Mouse (Mus musculus): ENCODE data around the gene Tbl1xr1.

The Tbl1xr1 gene

GRCm38 (mm10) chr3:22142846-22143641 is 66.6 kb downstream of the Tbl1xr1 start:
- DNase-seq (ENCODE audit: low spot score in 2 of 2): no peak

DNA sequence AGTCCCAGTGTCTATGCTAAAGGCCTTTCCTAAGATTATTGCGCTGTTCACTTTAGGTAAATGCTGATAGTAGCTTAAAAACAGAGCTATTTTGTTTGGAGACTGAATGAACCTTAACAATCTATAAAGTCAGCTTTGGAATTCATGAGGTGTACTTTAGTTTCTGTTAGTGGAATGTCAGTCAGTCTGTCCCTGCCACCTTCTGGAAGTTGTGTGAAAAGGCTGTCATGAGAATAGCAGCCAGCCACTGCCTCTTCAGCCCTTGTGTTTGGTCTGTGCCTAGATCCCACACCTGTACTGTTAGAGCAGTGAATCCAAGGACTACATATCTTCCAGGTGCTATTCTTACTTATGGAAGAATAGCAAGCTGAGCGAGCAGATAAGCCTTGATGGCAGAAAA is 67.8 kb downstream of the Tbl1xr1 start:
- DNase-seq (ENCODE audit: low spot score in 2 of 2): no peak

- no peak for DNase-seq (ENCODE audit: low spot score in 2 of 2)
Measured at GRCm38 (mm10) chr3:22147433-22147927, 71.0 kb downstream of the Tbl1xr1 start.

DNA sequence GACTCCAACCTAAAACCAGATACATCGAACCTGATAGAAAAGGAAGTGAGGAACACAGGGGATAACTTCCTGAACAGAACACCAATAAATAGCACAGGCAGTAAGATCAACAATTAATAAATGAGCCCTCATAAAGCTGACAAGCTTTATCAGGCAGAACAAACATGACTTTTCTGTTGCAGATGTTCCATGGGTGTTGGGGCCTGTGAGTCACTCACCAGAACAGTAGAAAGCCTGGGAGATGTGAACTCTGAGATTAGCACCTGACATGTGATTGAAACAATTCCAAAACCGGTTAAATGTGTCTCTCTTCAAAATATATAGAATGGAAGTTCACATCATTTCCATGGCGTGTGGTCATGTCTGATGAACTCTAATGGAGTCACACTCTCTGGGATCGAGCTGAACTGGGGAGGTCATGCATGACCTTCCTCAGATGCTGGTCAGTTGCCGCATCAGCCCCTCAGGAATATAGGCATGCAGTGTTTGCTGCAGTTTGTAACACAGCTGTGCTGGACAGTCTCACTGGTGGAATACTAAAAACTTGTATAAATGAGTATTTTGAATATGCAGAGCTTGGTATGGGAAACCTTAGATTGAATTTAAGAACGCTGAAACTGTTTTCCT is 72.0 kb downstream of the Tbl1xr1 start:
- DNase-seq (ENCODE audit: low spot score in 2 of 2): no peak

DNA sequence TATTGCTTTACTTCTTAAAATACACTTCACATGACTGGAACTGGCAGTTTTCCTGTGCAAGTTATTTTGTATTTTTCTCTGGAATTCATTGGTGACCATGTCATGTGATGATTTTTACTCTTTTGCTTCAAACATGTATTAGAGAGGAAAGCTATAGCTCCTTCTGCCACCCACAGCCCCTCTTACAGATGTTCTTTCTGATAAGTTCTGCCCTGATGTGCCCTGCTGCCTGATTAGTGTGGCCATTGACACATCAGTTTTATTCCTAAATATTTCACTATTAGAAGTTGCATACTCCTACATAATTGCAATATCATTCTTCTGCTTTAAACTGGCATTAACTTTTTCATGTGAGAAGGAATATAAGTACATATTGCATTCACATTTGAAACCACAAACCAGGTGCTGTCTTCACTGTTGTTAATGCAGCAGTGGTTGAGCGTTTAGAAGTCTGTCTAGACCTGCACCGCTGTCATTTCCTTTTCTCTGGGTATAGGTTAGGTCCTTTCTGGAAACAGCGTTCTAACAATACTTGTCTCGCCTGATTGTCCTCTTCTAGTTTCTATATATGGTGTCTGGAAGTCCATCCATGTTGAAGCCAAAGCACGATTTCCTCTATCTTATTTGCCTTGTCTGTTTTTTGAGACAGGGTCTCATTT is 74.5 kb downstream of the Tbl1xr1 start:
- no peak for DNase-seq (ENCODE audit: low spot score in 2 of 2)

GRCm38 (mm10) chr3:22152773-22153172 is 76.3 kb downstream of the Tbl1xr1 start:
- DNase-seq (ENCODE audit: low spot score in 2 of 2): no peak

GRCm38 (mm10) chr3:22154522-22154921 is 78.1 kb downstream of the Tbl1xr1 start:
- no peak for DNase-seq (ENCODE audit: low spot score in 2 of 2)

- DNase-seq (ENCODE audit: low spot score in 2 of 2): no peak
Measured at GRCm38 (mm10) chr3:22156397-22156796, 79.9 kb downstream of the Tbl1xr1 start.

DNA sequence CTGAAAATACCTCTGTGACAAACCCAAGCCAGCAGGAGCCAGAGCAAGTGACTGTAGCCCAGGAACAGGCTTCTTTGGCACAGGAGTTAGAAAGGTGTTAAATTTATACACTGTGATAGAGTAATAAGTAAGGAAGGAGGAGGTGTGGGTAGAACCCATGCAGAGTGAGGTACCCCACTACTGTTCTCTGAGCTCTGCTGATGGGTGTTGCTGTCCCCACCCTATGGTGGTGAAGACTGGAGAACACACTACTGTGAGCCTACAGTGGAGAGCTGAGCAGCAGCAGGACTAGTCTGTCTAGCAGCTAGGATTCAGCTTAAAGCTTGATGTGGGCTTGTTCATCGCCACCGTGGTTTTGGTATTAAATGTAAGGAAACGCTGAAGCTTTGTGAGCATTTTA is 86.5 kb downstream of the Tbl1xr1 start:
- DNase-seq (ENCODE audit: low spot score in 2 of 2): no peak

- DNase-seq (ENCODE audit: low spot score in 2 of 2): no peak
Measured at GRCm38 (mm10) chr3:22167856-22168255, 91.4 kb downstream of the Tbl1xr1 start.

GRCm38 (mm10) chr3:22168432-22168831 is 92.0 kb downstream of the Tbl1xr1 start:
- no peak for DNase-seq (ENCODE audit: low spot score in 2 of 2)

- no peak for DNase-seq (ENCODE audit: low spot score in 2 of 2)
Measured at GRCm38 (mm10) chr3:22171526-22171925, 95.1 kb downstream of the Tbl1xr1 start.

DNA sequence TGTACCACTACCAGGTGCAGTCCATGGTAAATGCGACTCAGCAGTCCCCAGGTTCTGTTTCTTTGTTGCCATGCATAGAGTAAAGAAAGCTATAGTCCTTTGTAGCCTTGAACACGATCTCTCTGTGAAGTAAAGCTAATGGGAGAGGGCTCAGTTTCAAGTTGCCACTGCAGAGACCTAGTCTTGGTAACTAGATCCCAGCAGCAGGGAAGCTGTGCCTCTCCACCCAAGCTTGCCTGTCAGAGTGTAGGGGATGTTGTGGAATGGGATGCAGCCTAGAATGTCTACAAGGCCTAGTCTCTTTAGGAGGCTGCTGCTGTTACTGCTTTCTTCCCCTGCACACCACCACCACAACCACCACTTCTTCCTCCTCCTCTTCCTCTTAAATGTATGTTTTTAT is 96.0 kb downstream of the Tbl1xr1 start:
- no peak for DNase-seq (ENCODE audit: low spot score in 2 of 2)

GRCm38 (mm10) chr3:22173171-22173570 is 96.7 kb downstream of the Tbl1xr1 start:
- DNase-seq (ENCODE audit: low spot score in 2 of 2): no peak

GRCm38 (mm10) chr3:22174232-22174631 is 97.8 kb downstream of the Tbl1xr1 start:
- no peak for DNase-seq (ENCODE audit: low spot score in 2 of 2)

- no peak for DNase-seq (ENCODE audit: low spot score in 2 of 2)
Measured at GRCm38 (mm10) chr3:22180076-22180475, 103.6 kb downstream of the Tbl1xr1 start.

GRCm38 (mm10) chr3:22181026-22181425 is 104.6 kb downstream of the Tbl1xr1 start:
- no peak for DNase-seq (ENCODE audit: low spot score in 2 of 2)

DNA sequence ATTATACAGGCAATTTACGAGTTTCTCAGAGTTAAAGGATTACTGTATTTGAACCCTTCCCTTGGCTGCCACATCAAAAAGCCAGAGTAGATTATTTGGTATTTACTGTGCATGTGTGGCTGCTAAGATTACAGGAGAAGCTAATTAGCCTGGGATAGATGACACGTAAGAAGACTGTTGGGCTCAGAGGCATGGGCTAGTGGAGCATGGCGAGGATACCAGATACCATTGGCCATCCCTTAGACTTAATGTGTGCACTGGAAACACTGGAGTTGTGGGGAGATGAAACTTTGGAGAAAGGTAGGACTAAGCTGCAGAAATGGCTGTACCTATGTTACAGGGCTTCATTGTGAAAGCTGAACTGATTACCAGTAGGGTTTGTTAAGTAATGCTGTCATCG is 108.8 kb downstream of the Tbl1xr1 start:
- no peak for DNase-seq (ENCODE audit: low spot score in 2 of 2)

DNA sequence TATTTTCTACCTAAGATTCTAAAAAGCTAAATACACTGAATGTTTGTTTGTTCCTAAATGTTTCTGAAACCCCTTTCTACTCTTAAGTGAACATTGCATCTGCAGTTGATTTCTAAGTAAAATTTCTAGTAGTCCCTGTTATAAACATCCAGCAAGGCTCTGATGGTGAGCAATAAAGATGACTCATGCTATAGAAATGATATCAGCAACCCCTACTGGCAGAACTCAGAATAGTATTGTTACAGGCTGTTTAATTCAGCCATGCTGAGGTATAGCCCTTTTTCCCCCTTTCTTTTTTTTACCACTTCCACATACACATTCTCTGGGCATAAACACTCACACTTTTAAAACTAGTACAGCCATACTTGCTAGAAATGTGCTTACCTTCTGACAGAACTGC is 114.0 kb downstream of the Tbl1xr1 start:
- DNase-seq (ENCODE audit: low spot score in 2 of 2): no peak

DNA sequence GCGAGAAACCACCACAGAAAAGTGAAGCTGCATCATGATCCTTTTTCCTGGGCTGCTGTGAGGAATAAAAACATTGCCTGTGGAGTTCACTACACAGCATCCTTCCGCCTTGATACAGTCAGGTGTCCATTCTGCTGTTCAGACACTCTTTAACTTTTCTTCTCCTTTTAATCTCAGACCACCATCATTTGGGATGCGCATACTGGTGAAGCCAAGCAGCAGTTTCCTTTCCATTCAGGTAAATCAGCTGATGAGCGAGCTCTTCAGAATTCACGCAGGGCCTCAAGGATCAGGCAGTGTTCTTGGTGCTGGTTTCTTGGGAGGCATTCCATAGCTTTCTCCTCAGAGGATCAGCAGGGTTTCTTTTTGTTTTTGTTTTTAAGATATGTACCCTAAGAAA is 116.5 kb downstream of the Tbl1xr1 start:
- no peak for DNase-seq (ENCODE audit: low spot score in 2 of 2)

- DNase-seq (ENCODE audit: low spot score in 2 of 2): no peak
Measured at GRCm38 (mm10) chr3:22194185-22194856, 117.9 kb downstream of the Tbl1xr1 start.

GRCm38 (mm10) chr3:22198802-22199201 is 122.3 kb downstream of the Tbl1xr1 start:
- DNase-seq (ENCODE audit: low spot score in 2 of 2): no peak
